ENCODE assay signal across 11 mouse cellular contexts in the genomic region with DNA sequence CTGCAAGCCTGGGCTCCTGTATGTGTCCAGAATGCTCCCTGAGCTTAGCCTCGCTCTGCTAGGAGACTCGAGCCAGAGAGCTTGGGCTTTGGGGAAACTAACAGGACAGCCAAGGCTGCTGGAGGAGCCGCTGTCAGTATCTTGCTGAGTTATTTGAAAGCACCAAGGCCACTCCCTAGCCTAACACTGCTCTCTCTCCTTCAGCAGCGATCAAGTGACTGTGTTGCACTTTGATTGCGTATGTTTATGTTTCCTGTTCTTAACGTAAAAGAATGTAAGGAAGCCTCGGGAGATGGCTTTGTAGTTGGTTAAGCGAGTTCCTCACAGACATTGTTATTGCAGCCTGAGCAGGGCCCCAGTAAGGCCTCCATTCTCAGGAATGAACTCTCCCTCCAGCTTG. TPM values are rescaled to one million over a fixed set of nuclear protein-coding genes. Genes with fewer than 3 reads are reported as not detected.
DNase-seq lines count a peak whose midpoint lies in the region; ATAC-seq and TF ChIP-seq lines count a peak whose summit lies in the region.
"Had no signal": no experiment of that assay in that cellular context is flagged by ENCODE, and none has a peak within 500 bp of the region (broad histone marks: within the 10 kb centered on the region; RNA-seq: fewer than 3 reads in every experiment).

No protein-coding gene starts in this region.

- no peak overlapping the region for H3K4me3 ChIP-seq in embryonic facial prominence, embryonic 12.5 days
- no peak overlapping the region for H3K4me3 ChIP-seq in embryonic facial prominence, embryonic 10.5 days
- no peak overlapping the region for H3K4me3 ChIP-seq in lung, embryonic 15.5 days
- H3K4me3 ChIP-seq in lung, adult 2 months (replicated peaks; ENCODE audit: extremely low read depth, low read depth, low read length), result no peak overlapping the region
- H3K4me3 ChIP-seq in hindbrain, embryonic 11.5 days (ENCODE audit: low read depth, low read length), result no peak overlapping the region

- no peak for TF ChIP-seq POLR2A in lung, adult 2 months (IDR thresholded peaks at IDR 0.05; ENCODE audit: borderline replicate concordance, extremely low read depth, low read depth, low read length)

- no peaks in the 10 kb centered on the region for H3K27me3 ChIP-seq in embryonic facial prominence, embryonic 12.5 days
- H3K27me3 ChIP-seq in embryonic facial prominence, embryonic 10.5 days (replicated peaks; ENCODE audit: low read depth, poor library complexity, severe bottlenecking), result no peaks in the 10 kb centered on the region
- no peaks in the 10 kb centered on the region for H3K27me3 ChIP-seq in lung, embryonic 15.5 days
- no peaks in the 10 kb centered on the region for H3K27me3 ChIP-seq in hindbrain, embryonic 11.5 days (ENCODE audit: control insufficient read depth, insufficient read depth, low read length)

- no peak for TF ChIP-seq CTCF in lung, adult 2 months (IDR thresholded peaks at IDR 0.05; ENCODE audit: insufficient read depth, low read length)

- no peak for ATAC-seq in embryonic facial prominence, embryonic 12.5 days (ENCODE audit: insufficient number of reproducible peaks, insufficient read depth, low FRiP score, low TSS enrichment)
- ATAC-seq in lung, embryonic 15.5 days (ENCODE audit: borderline replicate concordance, extremely low read depth, low FRiP score, low TSS enrichment), result no peak
- ATAC-seq in granulocyte monocyte progenitor cell, adult 5-6 weeks (replicated peaks; ENCODE audit: poor library complexity, severe bottlenecking), result peak; percentile 32
- ATAC-seq in hindbrain, embryonic 11.5 days (ENCODE audit: low FRiP score), result no peak
- ATAC-seq: hindbrain, postnatal 0 days had no signal

- no peak overlapping the region; the same call in 1 of the 2 replicates for H3K27ac ChIP-seq in embryonic facial prominence, embryonic 12.5 days
- no peak overlapping the region; the same call in 1 of the 2 replicates for H3K27ac ChIP-seq in embryonic facial prominence, embryonic 10.5 days (replicated peaks)
- H3K27ac ChIP-seq in lung, embryonic 15.5 days, result peak overlapping the region; percentile 65
- no peak overlapping the region for H3K27ac ChIP-seq in hindbrain, embryonic 11.5 days (ENCODE audit: low read depth, low read length)
- H3K27ac ChIP-seq: hindbrain, postnatal 0 days had no signal

- WGBS in embryonic facial prominence, embryonic 12.5 days, result 55% methylated on average over 8 of the region's 8 CpGs
- WGBS in embryonic facial prominence, embryonic 10.5 days, result 55% methylated on average over 8 of the region's 8 CpGs
- 22% methylated on average over 8 of the region's 8 CpGs for WGBS in lung, embryonic 15.5 days
- 25% methylated on average over 8 of the region's 8 CpGs for WGBS in lung, adult 2 months
- 53% methylated on average over 8 of the region's 8 CpGs for WGBS in hindbrain, embryonic 11.5 days

- peak overlapping the region; percentile 17; the same call in 1 of the 2 replicates for H3K9ac ChIP-seq in embryonic facial prominence, embryonic 12.5 days
- no peak overlapping the region for H3K9ac ChIP-seq in lung, embryonic 15.5 days
- no peak overlapping the region for H3K9ac ChIP-seq in hindbrain, embryonic 11.5 days (ENCODE audit: low read depth, low read length)

- peaks cover 23% of the 10 kb centered on the region for H3K36me3 ChIP-seq in embryonic facial prominence, embryonic 12.5 days
- peaks cover 37% of the 10 kb centered on the region for H3K36me3 ChIP-seq in embryonic facial prominence, embryonic 10.5 days (replicated peaks)
- H3K36me3 ChIP-seq in lung, embryonic 15.5 days, result peaks cover 23% of the 10 kb centered on the region
- no peaks in the 10 kb centered on the region for H3K36me3 ChIP-seq in hindbrain, embryonic 11.5 days (ENCODE audit: control insufficient read depth, insufficient read depth, low read length)

- DNase-seq in embryonic facial prominence, embryonic 10.5 days (ENCODE audit: low spot score), result no peak
- DNase-seq in lung, adult 2 months, result no peak
- peak; percentile 68 for DNase-seq in naive thymus-derived CD4-positive, alpha-beta T cell, adult 2 months (ENCODE audit: low read depth)
- no peak for DNase-seq in retina, embryonic 14.5 days (ENCODE audit: low spot score)
- DNase-seq in hindbrain, embryonic 11.5 days (ENCODE audit: low spot score), result no peak
- DNase-seq: left cerebral cortex, postnatal 4 days had no signal

- H3K4me2 ChIP-seq in embryonic facial prominence, embryonic 12.5 days (replicated peaks), result no peak overlapping the region
- H3K4me2 ChIP-seq in lung, embryonic 15.5 days, result peak overlapping the region; percentile 17; the same call in 1 of the 2 replicates
- H3K4me2 ChIP-seq in hindbrain, embryonic 11.5 days (replicated peaks; ENCODE audit: low read depth, low read length), result no peak overlapping the region

- H3K9me3 ChIP-seq in embryonic facial prominence, embryonic 12.5 days, result no peaks in the 10 kb centered on the region
- no peaks in the 10 kb centered on the region for H3K9me3 ChIP-seq in embryonic facial prominence, embryonic 10.5 days
- H3K9me3 ChIP-seq in lung, embryonic 15.5 days, result no peaks in the 10 kb centered on the region
- no peaks in the 10 kb centered on the region for H3K9me3 ChIP-seq in hindbrain, embryonic 11.5 days (ENCODE audit: control insufficient read depth, low read length)

- 0 out of 2 replicates have a peak, but pooled peaks cover 4% of the 10 kb centered on the region for H3K4me1 ChIP-seq in embryonic facial prominence, embryonic 12.5 days
- H3K4me1 ChIP-seq in embryonic facial prominence, embryonic 10.5 days, result peaks cover 24% of the 10 kb centered on the region
- peaks cover 29% of the 10 kb centered on the region for H3K4me1 ChIP-seq in lung, embryonic 15.5 days
- H3K4me1 ChIP-seq in lung, adult 2 months (ENCODE audit: control insufficient read depth, insufficient read depth, low read length), result no peaks in the 10 kb centered on the region
- no peaks in the 10 kb centered on the region for H3K4me1 ChIP-seq in hindbrain, embryonic 11.5 days (replicated peaks; ENCODE audit: control insufficient read depth, insufficient read depth, low read length)

RNA-seq across cellular contexts. Expression of a gene that starts 4.0 kb away (rescaled TPM):
- polyA plus RNA-seq in embryonic facial prominence, embryonic 12.5 days (2016; fragmentation: Nextera tagmentation; extraction: Ambion mirVana), result 132 and 140 TPM in 2 replicates
- 128 and 138 TPM in 2 replicates for polyA plus RNA-seq in embryonic facial prominence, embryonic 10.5 days (2016; fragmentation: Nextera tagmentation; extraction: Ambion mirVana)
- 108 and 116 TPM in 2 replicates for polyA plus RNA-seq in lung, embryonic 15.5 days (2015; fragmentation: Nextera tagmentation; extraction: Ambion mirVana)
- 29.7 and 34.7 TPM in 2 replicates for polyA plus RNA-seq in lung, adult 2 months (2012; rRNA removed)
- total RNA-seq in granulocyte monocyte progenitor cell, adult 5-6 weeks (2014; fragmentation: Nextera tagmentation), result 226 and 255 TPM in 2 replicates
- total RNA-seq in granulocyte monocyte progenitor cell, adult 5-6 weeks (2017), result 248 and 283 TPM in 2 replicates
- polyA plus RNA-seq in hindbrain, embryonic 11.5 days (2014; fragmentation: Nextera tagmentation; extraction: Ambion mirVana), result 104 and 108 TPM in 2 replicates

RNA-seq across cellular contexts. Expression of a gene that starts 4.3 kb away (rescaled TPM):
- polyA plus RNA-seq in embryonic facial prominence, embryonic 12.5 days (2016; fragmentation: Nextera tagmentation; extraction: Ambion mirVana), result 19.4 and 19.8 TPM in 2 replicates
- 23.2 and 25.1 TPM in 2 replicates for polyA plus RNA-seq in embryonic facial prominence, embryonic 10.5 days (2016; fragmentation: Nextera tagmentation; extraction: Ambion mirVana)
- polyA plus RNA-seq in lung, embryonic 15.5 days (2015; fragmentation: Nextera tagmentation; extraction: Ambion mirVana), result 24.2 and 25.9 TPM in 2 replicates
- 2.6 and 3.9 TPM in 2 replicates for polyA plus RNA-seq in lung, adult 2 months (2012; rRNA removed)
- 19.6 and 23.4 TPM in 2 replicates for total RNA-seq in granulocyte monocyte progenitor cell, adult 5-6 weeks (2014; fragmentation: Nextera tagmentation)
- total RNA-seq in granulocyte monocyte progenitor cell, adult 5-6 weeks (2017), result 25.4 and 29.9 TPM in 2 replicates
- 15.8 and 17.2 TPM in 2 replicates for polyA plus RNA-seq in hindbrain, embryonic 11.5 days (2014; fragmentation: Nextera tagmentation; extraction: Ambion mirVana)

RNA-seq across cellular contexts. Expression of a gene that starts 57.2 kb away (rescaled TPM):
- 1.1 and 1.6 TPM in 2 replicates for polyA plus RNA-seq in embryonic facial prominence, embryonic 12.5 days (2016; fragmentation: Nextera tagmentation; extraction: Ambion mirVana)
- polyA plus RNA-seq in embryonic facial prominence, embryonic 10.5 days (2016; fragmentation: Nextera tagmentation; extraction: Ambion mirVana), result 0.71 and 1.0 TPM in 2 replicates
- 4.8 and 5.5 TPM in 2 replicates for polyA plus RNA-seq in lung, embryonic 15.5 days (2015; fragmentation: Nextera tagmentation; extraction: Ambion mirVana)
- 6.7 and 7.4 TPM in 2 replicates for polyA plus RNA-seq in lung, adult 2 months (2012; rRNA removed)
- total RNA-seq in granulocyte monocyte progenitor cell, adult 5-6 weeks (2014; fragmentation: Nextera tagmentation), result not detected in 2 replicates
- total RNA-seq in granulocyte monocyte progenitor cell, adult 5-6 weeks (2017), result not detected in 2 replicates
- polyA plus RNA-seq in hindbrain, embryonic 11.5 days (2014; fragmentation: Nextera tagmentation; extraction: Ambion mirVana), result 0.25 and 0.28 TPM in 2 replicates
- total RNA-seq: hindbrain, postnatal 0 days had no signal
- polyA plus RNA-seq: neural tube, embryonic 14.5 days had no signal
